Mouse (Mus musculus) lung, postnatal 0 days (tissue): ENCODE measurements around the gene Gnptab.

Experiments used
- CTCF ChIP-seq: IDR thresholded peaks from 2 replicates; pipeline ENCODE4 v1.5.1; 2016; ENCODE audit warnings: antibody characterized with exemption, mild to moderate bottlenecking
- EP300 ChIP-seq: IDR thresholded peaks from 2 replicates; pipeline ENCODE4 v1.6.1; 2016; ENCODE audit warnings: antibody characterized with exemption, mild to moderate bottlenecking, control low read depth

DNA sequence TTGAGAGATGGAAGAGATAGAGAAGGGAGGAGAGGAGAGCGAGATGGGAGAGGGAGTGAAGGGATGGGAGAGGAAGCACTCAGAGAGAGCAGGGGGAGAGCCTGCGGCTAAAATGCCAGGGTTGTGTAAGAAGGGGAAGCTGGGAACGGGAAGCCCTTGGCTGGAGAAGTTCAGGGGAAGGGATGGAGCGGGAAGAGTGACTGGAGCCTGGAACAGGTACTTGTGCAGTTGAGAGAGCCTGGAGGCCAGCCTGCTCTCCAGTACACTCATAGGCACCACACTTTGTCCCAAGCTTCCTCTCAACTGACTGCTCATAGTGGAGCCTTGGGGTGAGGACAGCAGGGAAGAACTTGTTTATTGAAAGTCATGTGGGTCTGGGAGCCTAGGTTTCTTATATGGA, 4.5 kb downstream of the Gnptab start:
- TF ChIP-seq CTCF (no peak), EP300 (0 out of 2 replicates have a peak, but pooled peaks have one; percentile 18)
